Mouse (Mus musculus) neural tube, embryonic 11.5 days (tissue): ENCODE measurements around the gene Pde4c. TPM values are rescaled to one million over a fixed set of nuclear protein-coding genes. Genes with fewer than 3 reads are reported as not detected.

Experiments
- ATAC-seq: fragments of 200-750 bp; cut with Nextera tagmentation; 2 replicates; pipeline ENCODE4 v1.8.0; 2017; ENCODE audit warnings: moderate number of reproducible peaks, mild to moderate bottlenecking, moderate TSS enrichment, moderate library complexity; ENCODE audit not compliant: insufficient read depth, low FRiP score, low TSS enrichment
- DNase-seq: peaks from one replicate; pipeline ENCODE4 v3.0.0-alpha.2; 2015; ENCODE audit warnings: low spot score
- H3K27ac ChIP-seq: fragments of 300-500 bp; sonication (generic); 2 replicates; pipeline ENCODE4 v1.5.1; 2014; ENCODE audit warnings: low read depth, mild to moderate bottlenecking, low read length
- H3K27me3 ChIP-seq: fragments of 300-500 bp; sonication (generic); 2 replicates; pipeline ENCODE4 v1.6.1; 2014; ENCODE audit warnings: mild to moderate bottlenecking, low read length, mixed read lengths; ENCODE audit not compliant: control insufficient read depth, insufficient read depth
- H3K36me3 ChIP-seq: fragments of 300-500 bp; sonication (generic); 2 replicates; pipeline ENCODE4 v1.6.1; 2014; ENCODE audit warnings: mild to moderate bottlenecking, low read length, moderate library complexity, mixed read lengths; ENCODE audit not compliant: control insufficient read depth, insufficient read depth
- H3K4me1 ChIP-seq: fragments of 300-500 bp; sonication (generic); 2 replicates; pipeline ENCODE4 v1.6.1; 2014; ENCODE audit warnings: low read length, mixed read lengths; ENCODE audit not compliant: control insufficient read depth, insufficient read depth
- H3K4me2 ChIP-seq: fragments of 300-500 bp; sonication (generic); 2 replicates; pipeline ENCODE4 v1.6.1; 2014; ENCODE audit warnings: low read depth, mild to moderate bottlenecking, moderate library complexity
- H3K4me3 ChIP-seq: fragments of 300-500 bp; sonication (generic); 2 replicates; pipeline ENCODE4 v1.5.1; 2014; ENCODE audit warnings: low read depth, low read length
- H3K9ac ChIP-seq: fragments of 300-500 bp; sonication (generic); 2 replicates; pipeline ENCODE4 v1.6.1; 2014; ENCODE audit warnings: mild to moderate bottlenecking, low read length
- H3K9me3 ChIP-seq: fragments of 300-500 bp; sonication (generic); 2 replicates; pipeline ENCODE4 v1.6.1; 2016; ENCODE audit warnings: low read length; ENCODE audit not compliant: control insufficient read depth
- WGBS: fragments of 180-500 bp; shearing (Covaris S2); extraction: QIAGEN DNeasy Blood & Tissue Kit; methylation state at CpG from one replicate; pipeline ENCODE4 v1.1.7; 2014; 5-methylcytosine and 5-hydroxymethylcytosine counted together
- polyA plus RNA-seq: library from polyadenylated mRNA; unstranded; fragments of >200 nt; fragmentation: Nextera tagmentation; extraction: Ambion mirVana; gene quantifications from 2 replicates; pipeline ENCODE4 v1.2.1, GENCODE M21; 2014

Gene Pde4c
- 0.42 TPM in 1 of 2 replicates, not detected in the other for polyA plus RNA-seq

- no peaks in the 10 kb centered on the region for H3K9me3 ChIP-seq
- no peak within 1 kb of the TSS for H3K27ac ChIP-seq
- H3K4me3 ChIP-seq, result no peak within 1 kb of the TSS
- peaks cover 4% of the 10 kb centered on the region for H3K27me3 ChIP-seq
- DNase-seq, result no peak
- H3K36me3 ChIP-seq, result no peaks in the 10 kb centered on the region
- H3K9ac ChIP-seq, result no peak within 1 kb of the TSS
- H3K4me2 ChIP-seq, result no peak within 1 kb of the TSS
- 56% methylated on average over 7 of the region's 7 CpGs for WGBS
- ATAC-seq, result no peak
- H3K4me1 ChIP-seq, result no peaks in the 10 kb centered on the region
Observed at GRCm38 (mm10) chr8:70723486-70724210, at the start of gene Pde4c. Gene Pde4c (plus strand): TSS chr8:70723720.

DNA sequence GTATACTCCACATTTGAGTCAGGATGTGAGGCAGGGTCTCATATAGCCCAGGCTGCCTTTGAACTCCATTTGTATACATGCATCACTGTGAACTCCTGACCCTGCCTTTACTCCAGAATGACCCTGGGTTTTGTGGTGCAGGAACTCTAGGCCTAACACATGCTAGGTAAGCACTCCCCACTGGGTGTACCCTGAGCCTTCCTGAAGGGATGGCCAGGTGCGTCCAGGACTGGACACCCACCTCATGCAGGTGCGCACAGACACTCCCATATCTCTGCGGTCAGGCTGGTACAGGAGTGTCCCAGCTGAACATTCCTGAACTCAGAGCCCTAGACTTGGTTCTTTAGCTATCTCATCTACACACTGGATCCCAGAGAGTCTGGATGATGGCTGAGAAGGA is 49.4 kb upstream of the Pde4c start:
- 89% methylated on average over 3 of the region's 3 CpGs for WGBS
- ATAC-seq, result no peak
- Histone ChIP-seq H3K27me3 (no peaks in the 10 kb centered on the region), H3K4me1 (peaks cover 7% of the 10 kb centered on the region), H3K27ac (peak overlapping the region; percentile 78), H3K9me3 (no peaks in the 10 kb centered on the region), H3K36me3 (peaks cover 8% of the 10 kb centered on the region), H3K9ac (peak overlapping the region; percentile 66), H3K4me2 (peak overlapping the region; percentile 76), H3K4me3 (peak overlapping the region; percentile 50)
- DNase-seq, result no peak

DNA sequence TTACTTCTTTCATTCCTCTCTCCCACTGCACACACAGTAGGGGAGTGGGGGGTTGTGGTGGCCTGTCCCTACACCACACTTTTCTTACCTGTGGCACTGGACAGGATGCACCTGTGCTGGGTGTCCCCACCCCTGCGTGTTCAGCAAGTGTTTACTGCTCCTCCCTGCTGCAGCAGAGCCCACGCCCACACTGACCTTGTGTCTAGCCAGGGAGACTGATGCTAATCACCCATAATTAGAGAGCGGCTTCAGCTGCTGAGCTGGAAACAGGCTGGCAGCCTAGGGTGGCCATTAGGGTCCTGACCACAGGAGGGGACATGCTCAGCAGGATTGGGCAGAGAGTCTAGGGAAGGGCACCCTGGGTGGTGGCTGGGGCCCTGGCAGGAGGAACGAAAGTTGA is 48.8 kb upstream of the Pde4c start:
- DNase-seq (no peak), ATAC-seq (no peak)
- Histone ChIP-seq H3K9ac (no peak overlapping the region; the same call in 1 of the 2 replicates), H3K36me3 (peaks cover 8% of the 10 kb centered on the region), H3K27me3 (no peaks in the 10 kb centered on the region), H3K4me1 (peaks cover 7% of the 10 kb centered on the region), H3K9me3 (no peaks in the 10 kb centered on the region), H3K27ac (no peak overlapping the region), H3K4me3 (no peak overlapping the region), H3K4me2 (no peak overlapping the region)
- 82% methylated on average over 4 of the region's 4 CpGs for WGBS

- no peak overlapping the region for H3K9ac ChIP-seq
- 100% methylated on average over 1 of the region's 1 CpGs for WGBS
- H3K4me1 ChIP-seq, result peaks cover 7% of the 10 kb centered on the region
- H3K4me3 ChIP-seq, result no peak overlapping the region
- H3K9me3 ChIP-seq, result no peaks in the 10 kb centered on the region
- DNase-seq (no peak), ATAC-seq (no peak)
- no peak overlapping the region for H3K27ac ChIP-seq
- H3K36me3 ChIP-seq, result peaks cover 8% of the 10 kb centered on the region
- H3K27me3 ChIP-seq, result no peaks in the 10 kb centered on the region
- H3K4me2 ChIP-seq, result no peak overlapping the region
Observed at GRCm38 (mm10) chr8:70675336-70675735, 48.2 kb upstream of the Pde4c start.

- Histone ChIP-seq H3K9me3 (no peaks in the 10 kb centered on the region), H3K27me3 (no peaks in the 10 kb centered on the region), H3K4me2 (no peak overlapping the region), H3K4me1 (peaks cover 10% of the 10 kb centered on the region), H3K36me3 (peaks cover 8% of the 10 kb centered on the region), H3K4me3 (no peak overlapping the region), H3K9ac (0 out of 2 replicates have a peak overlapping the region, but pooled peaks have one; percentile 19), H3K27ac (no peak overlapping the region)
- WGBS, result 92% methylated on average over 15 of the region's 15 CpGs
- no peak for ATAC-seq
- no peak for DNase-seq
Observed at GRCm38 (mm10) chr8:70677451-70678080, 46.0 kb upstream of the Pde4c start.

- ATAC-seq, result no peak
- H3K27me3 ChIP-seq, result no peaks in the 10 kb centered on the region
Observed at GRCm38 (mm10) chr8:70678679-70679078, 44.8 kb upstream of the Pde4c start.

DNA sequence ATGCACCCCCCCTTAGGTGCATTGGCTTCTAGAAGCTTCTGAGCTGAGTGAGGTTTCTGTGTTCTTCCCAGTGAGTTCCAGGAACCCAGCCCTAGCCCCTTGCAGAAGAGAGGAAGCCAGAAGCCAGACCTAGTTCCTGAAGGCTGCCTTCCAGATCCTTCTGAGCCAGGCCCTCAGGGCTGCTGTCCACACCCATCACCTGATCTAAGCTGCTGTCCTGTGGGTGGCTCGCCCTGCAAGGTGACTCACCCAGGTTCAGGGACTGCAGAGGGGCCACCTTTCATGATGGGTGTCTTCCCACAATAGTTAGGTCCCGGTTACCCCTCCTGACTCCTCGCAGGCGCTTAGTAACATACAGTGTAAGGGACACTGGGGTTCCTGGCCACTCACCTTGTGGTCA is 44.1 kb upstream of the Pde4c start:
- Histone ChIP-seq H3K9me3 (no peaks in the 10 kb centered on the region), H3K27ac (no peak overlapping the region), H3K36me3 (peaks cover 8% of the 10 kb centered on the region), H3K27me3 (no peaks in the 10 kb centered on the region), H3K4me2 (no peak overlapping the region), H3K9ac (no peak overlapping the region), H3K4me1 (peaks cover 4% of the 10 kb centered on the region), H3K4me3 (no peak overlapping the region)
- 96% methylated on average over 4 of the region's 4 CpGs for WGBS
- DNase-seq (no peak), ATAC-seq (no peak)

More at GRCm38 (mm10) chr8:70678679-70679078, 44.8 kb upstream of the Pde4c start:
- no peak overlapping the region for H3K27ac ChIP-seq
- peaks cover 8% of the 10 kb centered on the region for H3K36me3 ChIP-seq
- DNase-seq, result no peak
- no peak overlapping the region for H3K4me2 ChIP-seq
- H3K4me1 ChIP-seq, result peaks cover 10% of the 10 kb centered on the region
- H3K4me3 ChIP-seq, result no peak overlapping the region
- no peaks in the 10 kb centered on the region for H3K9me3 ChIP-seq
- no peak overlapping the region for H3K9ac ChIP-seq

DNA sequence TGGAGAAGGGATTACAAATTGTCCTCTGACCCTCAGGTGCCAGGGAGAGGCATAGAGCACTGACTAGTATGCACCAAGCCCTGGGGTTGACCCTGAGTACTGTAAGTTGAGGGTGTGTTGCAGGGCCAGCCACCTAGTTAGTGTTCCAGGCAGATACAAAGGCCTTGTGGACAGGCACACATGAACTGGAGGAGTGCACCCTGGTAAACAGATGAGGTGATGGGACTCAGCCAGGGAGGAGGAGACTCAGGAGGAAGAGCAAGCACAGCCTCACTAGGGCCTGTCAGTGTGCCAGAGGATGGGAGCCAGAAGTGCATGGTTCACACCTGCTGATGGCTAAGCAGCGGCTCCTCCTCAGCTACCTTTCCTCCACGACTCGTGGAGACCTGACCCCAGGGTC is 43.5 kb upstream of the Pde4c start:
- Histone ChIP-seq H3K27ac (no peak overlapping the region), H3K36me3 (peaks cover 8% of the 10 kb centered on the region), H3K4me3 (no peak overlapping the region), H3K27me3 (no peaks in the 10 kb centered on the region), H3K4me1 (peaks cover 4% of the 10 kb centered on the region), H3K9ac (no peak overlapping the region), H3K9me3 (no peaks in the 10 kb centered on the region), H3K4me2 (no peak overlapping the region)
- ATAC-seq, result no peak
- DNase-seq, result no peak
- 81% methylated on average over 3 of the region's 3 CpGs for WGBS

- Histone ChIP-seq H3K27me3 (no peaks in the 10 kb centered on the region), H3K9ac (no peak overlapping the region), H3K4me2 (no peak overlapping the region), H3K27ac (no peak overlapping the region), H3K9me3 (no peaks in the 10 kb centered on the region), H3K4me3 (no peak overlapping the region), H3K36me3 (peaks cover 8% of the 10 kb centered on the region), H3K4me1 (peaks cover 4% of the 10 kb centered on the region)
- ATAC-seq (no peak), DNase-seq (no peak)
- 80% methylated on average over 3 of the region's 3 CpGs for WGBS
Observed at GRCm38 (mm10) chr8:70681410-70681809, 42.1 kb upstream of the Pde4c start.
